Mouse (Mus musculus) G1E-ER4 (cell line): ENCODE measurements around the gene Olfr736. TPM values are rescaled to one million over a fixed set of nuclear protein-coding genes. Genes with fewer than 3 reads are reported as not detected.

Experiments
- GATA1 ChIP-seq: IDR thresholded peaks from one replicate; pipeline ENCODE4 v1.8.0; 2012; ENCODE audit warnings: low read length, inconsistent platforms
- polyA plus RNA-seq: library from polyadenylated mRNA; stranded (reverse); fragments of >175 nt; gene quantifications from 2 replicates; pipeline ENCODE4 v1.2.3, GENCODE M21; 2012

Olfr736 gene
- not detected in 2 replicates for polyA plus RNA-seq

DNA sequence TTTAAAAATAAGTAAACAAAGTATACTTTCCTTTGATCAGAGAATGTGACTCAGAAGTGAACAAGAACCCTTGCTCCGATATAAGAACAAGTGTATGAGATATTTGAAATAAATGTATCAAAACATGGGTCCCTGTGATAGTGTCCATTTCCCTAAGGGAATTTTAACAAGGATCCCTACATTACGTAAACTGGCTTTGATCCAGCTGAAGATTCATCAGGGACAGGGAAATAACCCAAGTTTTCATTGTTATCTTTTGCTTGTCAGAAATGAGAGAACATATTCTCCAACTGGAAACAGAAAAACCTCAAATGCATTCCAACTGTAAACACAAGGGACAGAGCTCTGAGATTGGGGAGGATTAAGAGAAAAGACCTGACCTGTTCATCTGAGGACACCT lies at the start of gene Olfr736:
Gene Olfr736 (plus strand): TSS at position 301 of the 400 bp plus-strand sequence.
- no peak for TF ChIP-seq GATA1

DNA sequence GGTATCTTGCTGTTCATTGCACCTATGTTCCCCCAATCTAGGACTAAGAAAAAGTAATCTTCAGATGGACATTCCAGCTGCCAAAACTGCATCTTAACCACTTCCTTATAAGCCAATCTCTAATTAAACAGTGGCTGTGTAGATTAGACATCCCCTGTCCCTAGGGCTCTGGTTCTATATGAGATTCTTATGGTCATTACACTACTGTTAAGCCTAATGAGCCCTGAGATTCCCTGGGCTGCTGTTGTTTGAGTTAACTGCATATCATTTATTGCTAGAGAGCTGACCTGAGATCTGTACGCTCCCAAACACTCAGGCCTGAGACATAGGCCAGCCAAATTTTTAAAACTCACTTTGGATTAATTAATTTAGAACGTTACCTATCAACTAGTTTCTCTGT lies 32.2 kb upstream of the Olfr736 start, which contains the start of gene Olfr735:
Gene Olfr735 (minus strand): TSS at position 77 of the 400 bp plus-strand sequence.
- TF ChIP-seq GATA1 = no peak

GRCm38 (mm10) chr14:50352438-50352837 lies 28.5 kb upstream of the Olfr736 start:
- TF ChIP-seq GATA1 = no peak

DNA sequence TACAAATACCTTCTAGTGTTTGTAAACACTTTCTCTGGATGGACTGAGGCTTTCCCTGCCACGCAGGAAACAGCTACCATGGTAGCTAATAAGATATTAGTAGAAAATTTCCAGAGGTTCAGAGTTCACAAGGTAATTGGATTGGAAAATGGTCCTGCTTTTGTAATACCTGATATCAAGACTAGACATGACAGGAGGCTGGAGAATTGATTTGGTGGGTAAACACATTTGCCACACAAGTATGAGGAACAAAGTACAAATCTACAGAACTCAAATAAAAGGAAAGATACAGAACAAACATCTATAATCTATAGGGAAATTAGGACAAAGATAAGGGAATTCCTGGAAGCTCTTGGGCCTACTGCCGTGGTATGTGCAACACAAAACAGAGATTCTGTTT lies 24.2 kb upstream of the Olfr736 start:
- TF ChIP-seq GATA1 = no peak

DNA sequence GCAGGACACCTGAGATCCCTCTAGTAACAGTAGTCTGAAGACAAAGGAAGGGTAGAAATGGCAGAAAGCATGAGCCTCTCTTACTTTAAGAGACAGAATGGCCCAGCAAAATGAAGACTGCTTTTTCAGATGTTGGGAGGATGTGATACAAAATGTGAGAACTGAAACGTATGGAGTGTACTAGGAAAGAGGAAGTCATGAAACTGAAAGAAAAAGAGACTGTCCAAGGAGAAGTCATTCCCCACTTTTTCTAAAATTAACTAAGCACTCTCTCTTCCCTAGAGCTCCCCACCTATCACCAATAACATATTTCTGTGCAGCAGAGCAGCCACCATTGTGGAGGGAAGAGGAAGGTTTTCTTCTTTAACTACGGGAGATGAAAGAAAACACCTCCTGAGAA lies 23.4 kb upstream of the Olfr736 start, which contains the start of gene Tlr11:
Gene Tlr11 (plus strand): TSS at position 322 of the 400 bp plus-strand sequence.
- no peak for TF ChIP-seq GATA1

GRCm38 (mm10) chr14:50360480-50360879 lies 20.5 kb upstream of the Olfr736 start:
- TF ChIP-seq GATA1 = no peak

GRCm38 (mm10) chr14:50363561-50363960 lies 17.4 kb upstream of the Olfr736 start:
- TF ChIP-seq GATA1 = no peak

DNA sequence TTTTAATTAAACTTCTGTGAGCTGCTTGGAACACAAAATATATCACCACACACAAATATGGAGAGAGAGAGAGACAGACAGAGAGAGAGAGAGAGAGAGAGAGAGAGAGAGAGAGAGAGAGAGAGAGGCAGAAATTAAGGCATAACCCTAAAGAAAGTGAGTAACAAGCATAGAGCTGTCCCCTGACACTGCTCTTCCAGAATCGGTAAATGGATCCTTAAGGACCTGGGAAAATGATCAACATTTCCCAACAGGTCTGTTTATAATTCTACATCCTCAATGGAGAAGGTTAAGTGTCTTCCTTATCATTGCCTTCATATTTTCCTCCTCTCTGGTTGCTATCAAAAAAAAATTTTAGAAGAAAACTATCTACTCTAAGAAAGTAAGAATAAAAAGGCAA lies 26.3 kb downstream of the Olfr736 start, which contains the start of gene Olfr738:
Gene Olfr738 (plus strand): TSS at position 301 of the 400 bp plus-strand sequence.
- TF ChIP-seq GATA1 = no peak

DNA sequence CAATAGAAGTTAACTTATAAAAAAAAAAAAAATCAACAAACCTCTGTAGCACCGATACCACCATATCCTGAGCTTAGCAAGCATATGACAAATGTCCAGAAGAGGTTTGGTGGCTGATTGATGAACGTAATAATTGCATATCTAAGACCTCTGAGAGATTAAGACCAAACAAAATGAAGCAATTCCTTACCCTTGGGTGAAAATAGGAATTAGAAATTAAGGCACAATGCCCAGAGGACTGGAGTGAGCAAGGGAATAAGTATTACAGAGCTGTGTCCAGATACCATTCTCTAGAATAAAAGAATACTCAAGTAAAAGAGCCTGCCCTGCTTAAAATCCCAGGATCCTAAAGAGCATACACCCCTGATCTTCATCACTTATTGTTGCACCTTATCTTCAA lies 37.4 kb downstream of the Olfr736 start, which contains the start of gene Olfr739:
Gene Olfr739 (plus strand): TSS at position 301 of the 400 bp plus-strand sequence.
- no peak for TF ChIP-seq GATA1

Other genes starting within 250 kb of the Olfr736 start
- gene Olfr728, start 238.5 kb upstream of the Olfr736 start, polyA plus RNA-seq = not detected in 2 replicates
- not detected in 2 replicates for gene Olfr729, start 228.3 kb upstream of the Olfr736 start, polyA plus RNA-seq
- gene Olfr730, start 193.0 kb upstream of the Olfr736 start, polyA plus RNA-seq = not detected in 2 replicates
- gene Olfr731, start 139.3 kb upstream of the Olfr736 start, polyA plus RNA-seq = not detected in 2 replicates
- not detected in 2 replicates for gene Olfr732, start 97.0 kb upstream of the Olfr736 start, polyA plus RNA-seq
- gene Olfr733, start 79.6 kb upstream of the Olfr736 start, polyA plus RNA-seq = not detected in 2 replicates
- not detected in 2 replicates for gene Olfr734, start 54.4 kb upstream of the Olfr736 start, polyA plus RNA-seq
- not detected in 2 replicates for gene Olfr735, start 32.3 kb upstream of the Olfr736 start, polyA plus RNA-seq
- gene Tlr11, start 23.2 kb upstream of the Olfr736 start, polyA plus RNA-seq = not detected in 2 replicates
- not detected in 2 replicates for gene Olfr738, start 26.4 kb downstream of the Olfr736 start, polyA plus RNA-seq
- gene Olfr739, start 37.5 kb downstream of the Olfr736 start, polyA plus RNA-seq = not detected in 2 replicates
- not detected in 2 replicates for gene Olfr740, start 64.4 kb downstream of the Olfr736 start, polyA plus RNA-seq
- not detected in 2 replicates for gene Olfr741, start 91.6 kb downstream of the Olfr736 start, polyA plus RNA-seq
- gene Olfr742, start 122.4 kb downstream of the Olfr736 start, polyA plus RNA-seq = not detected in 2 replicates
- gene Olfr743, start 140.7 kb downstream of the Olfr736 start, polyA plus RNA-seq = not detected in 2 replicates
- not detected in 2 replicates for gene Olfr744, start 233.7 kb downstream of the Olfr736 start, polyA plus RNA-seq